Mouse (Mus musculus): ENCODE data around the gene Vmac. TPM values are rescaled to one million over a fixed set of nuclear protein-coding genes. Genes with fewer than 3 reads are reported as not detected.

Vmac gene
- 10 to 100 TPM; 16.3 to 42.8 TPM for polyA plus RNA-seq (2012; fragmentation: generic; extraction: Trizol)

DNA sequence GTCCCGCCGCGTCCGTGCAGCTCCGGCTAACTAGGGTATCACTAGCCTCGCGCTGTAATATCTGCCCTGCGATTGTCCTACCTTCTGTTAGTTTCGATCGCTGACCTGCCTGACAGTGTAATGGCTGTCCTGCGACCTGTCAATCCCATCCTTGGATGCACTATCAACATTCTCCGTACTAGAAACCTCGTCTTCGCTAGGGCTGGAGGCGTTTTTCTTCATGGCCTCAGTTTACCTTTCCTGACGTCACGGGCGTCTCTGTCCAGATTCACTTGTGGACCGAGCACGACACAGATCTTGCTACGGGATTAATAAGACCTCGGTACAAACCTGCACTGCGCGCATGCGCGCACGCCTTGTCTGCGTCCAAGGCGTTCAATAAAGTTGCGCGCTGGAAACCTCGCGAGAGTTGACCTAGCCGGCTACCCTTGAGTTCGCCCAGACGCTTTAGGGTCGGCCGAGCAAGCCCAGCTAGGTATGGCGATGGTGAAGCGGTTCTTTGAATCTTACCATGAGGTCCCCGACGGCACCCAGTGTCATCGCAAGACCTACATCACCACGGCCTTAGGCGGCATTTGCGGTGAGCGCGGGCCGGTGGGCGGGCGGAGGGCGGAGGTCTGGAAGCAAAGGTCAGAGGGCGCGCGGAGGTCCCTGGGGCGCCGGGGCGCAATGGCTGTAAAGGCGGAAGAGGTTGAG lies at the start of gene Vmac, which contains the start of gene Ndufa11:
TSS of gene Vmac (minus strand) at position 660 of the 696 bp plus-strand sequence.
TSS of gene Ndufa11 (plus strand) at position 405 of the 696 bp plus-strand sequence.

DNA sequence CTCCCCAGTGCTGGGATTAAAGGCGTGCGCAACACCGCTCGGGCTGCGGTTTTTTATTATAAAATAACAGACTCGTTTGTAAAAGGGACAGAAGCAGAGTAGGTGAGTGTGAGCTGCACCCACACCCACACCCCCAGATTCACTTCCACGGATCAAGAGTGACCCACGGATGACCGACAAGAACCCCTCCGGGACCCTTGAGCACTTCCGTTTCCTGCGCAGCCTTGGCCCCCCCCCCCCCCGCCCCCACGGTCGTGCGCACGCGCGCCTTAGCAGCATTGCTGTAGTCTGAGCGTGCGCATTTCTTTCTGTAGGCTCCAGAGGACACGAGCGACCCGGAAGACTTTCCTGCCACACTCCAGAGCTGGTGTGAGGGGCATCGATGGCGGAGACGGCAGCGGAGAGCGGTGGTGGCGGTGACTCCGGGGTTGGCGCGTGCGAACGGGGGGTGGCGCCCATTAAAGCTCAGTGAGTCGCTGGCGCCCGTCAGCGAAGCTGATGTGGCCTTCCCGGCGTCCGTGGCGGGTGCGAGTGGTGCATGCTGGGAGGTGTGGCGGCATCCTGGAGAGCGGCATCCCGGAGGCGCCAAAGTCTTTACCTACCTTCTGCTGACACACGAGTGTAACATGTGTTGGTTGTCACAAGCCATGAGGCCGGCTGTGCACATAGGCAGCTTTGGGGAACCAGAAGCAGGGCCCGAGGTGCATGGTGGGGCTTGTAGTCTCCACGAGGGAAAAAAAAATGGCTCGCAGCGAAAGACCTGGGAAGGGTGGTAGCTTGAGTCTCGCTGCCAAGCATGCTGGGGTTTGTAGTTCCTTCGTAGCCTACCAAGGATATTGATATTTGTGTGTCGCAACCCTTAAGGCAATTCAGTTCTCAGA lies 46.9 kb upstream of the Vmac start, which contains the start of gene Dus3l:
TSS of gene Dus3l (plus strand) at position 284 of the 881 bp plus-strand sequence.

DNA sequence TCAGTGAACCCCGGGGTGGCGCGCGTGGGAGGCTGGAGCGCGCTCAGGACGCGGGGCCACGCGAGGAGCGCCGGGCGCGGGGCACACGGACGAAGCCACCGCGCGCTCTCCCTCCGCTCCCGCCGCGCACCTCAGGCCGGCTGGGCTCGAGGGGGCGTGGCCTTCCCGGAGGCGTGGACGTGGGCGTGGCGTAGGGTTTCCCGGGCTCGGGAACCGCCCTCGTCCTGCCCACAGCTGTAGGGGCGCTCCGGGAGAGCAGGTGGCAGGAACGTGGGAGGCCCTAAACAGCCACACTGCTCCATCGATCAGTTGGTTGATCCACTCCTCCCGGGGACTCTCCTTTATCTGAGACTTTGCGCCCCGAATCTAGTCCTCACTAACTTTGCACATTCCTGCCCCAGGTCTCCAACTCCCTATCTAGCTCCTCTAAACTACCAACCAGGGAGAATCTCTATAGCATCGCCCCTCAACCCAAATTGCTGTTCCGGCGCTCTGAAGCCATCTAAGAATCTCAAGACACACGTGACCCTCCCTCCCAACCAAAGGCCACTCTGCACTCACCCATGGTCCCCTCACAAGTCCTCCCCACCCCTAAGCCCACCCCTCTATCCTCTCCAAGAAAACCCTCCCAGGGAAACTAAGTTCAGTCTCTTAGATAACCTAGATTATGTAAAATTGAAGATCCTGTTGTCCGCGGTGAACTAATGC lies 39.7 kb upstream of the Vmac start, which contains the start of gene Nrtn:
TSS of gene Nrtn (minus strand) at position 115 of the 708 bp plus-strand sequence.

DNA sequence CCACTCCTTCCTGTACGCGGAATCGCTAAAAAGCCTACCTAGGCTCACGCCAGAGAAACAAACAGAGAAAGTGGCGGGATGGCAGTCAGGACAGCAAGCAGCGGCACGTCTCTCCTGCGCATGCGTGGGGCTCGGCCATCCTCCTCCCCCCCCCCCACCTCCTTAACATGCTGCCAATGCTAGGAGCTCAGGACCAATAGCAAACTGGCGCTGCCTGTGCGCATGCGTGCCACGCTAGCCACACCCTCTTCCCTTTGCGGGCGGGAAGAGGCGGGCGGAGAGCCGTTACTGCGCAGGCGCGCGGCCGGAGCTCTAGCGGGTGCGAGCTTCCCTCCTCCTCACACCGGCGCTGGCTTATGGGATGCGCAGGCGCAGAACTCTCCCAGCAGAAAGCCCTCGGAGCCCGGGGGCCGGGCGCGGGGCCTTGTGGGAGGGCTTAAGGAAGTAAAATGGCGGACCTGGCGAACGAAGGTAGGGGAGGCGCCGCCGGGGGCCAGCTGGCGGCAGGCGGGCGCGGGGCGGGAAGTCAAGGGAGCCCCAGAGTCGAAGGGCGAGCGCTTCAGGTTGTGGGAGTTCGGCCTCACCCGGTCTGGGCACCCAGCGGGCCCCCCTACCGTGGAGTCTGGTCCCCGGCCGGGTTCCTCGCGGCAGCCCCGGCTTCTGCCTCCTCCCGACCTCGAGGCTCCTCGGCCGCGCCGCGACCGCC lies 44.7 kb downstream of the Vmac start, which contains the start of gene Ranbp3:
TSS of gene Ranbp3 (plus strand) at position 354 of the 706 bp plus-strand sequence.

Other genes starting within 250 kb of the Vmac start
- gene Ptprs, start 241.5 kb downstream of the Vmac start, polyA plus RNA-seq (2012; fragmentation: generic; extraction: Trizol): 100 to 1,000 TPM in 1 of 2 experiments, 10 to 100 TPM in 1; 15.1 to 186 TPM
- not detected for gene Znrf4, start 205.6 kb downstream of the Vmac start, polyA plus RNA-seq (2012; fragmentation: generic; extraction: Trizol)
- gene Gm20219, start 163.6 kb downstream of the Vmac start, polyA plus RNA-seq (2012; fragmentation: generic; extraction: Trizol): 1 to 10 TPM in 1 of 2 experiments, under 1 TPM in 1; 0.05 to 1.4 TPM
- gene Safb2, start 133.4 kb downstream of the Vmac start, polyA plus RNA-seq (2012; fragmentation: generic; extraction: Trizol): 10 to 100 TPM; 19.9 to 50.5 TPM
- 100 to 1,000 TPM in 1 of 2 experiments, 10 to 100 TPM in 1; 24.2 to 103 TPM for gene Safb, start 133.2 kb downstream of the Vmac start, polyA plus RNA-seq (2012; fragmentation: generic; extraction: Trizol)
- gene 2410015M20Rik, start 108.3 kb downstream of the Vmac start, polyA plus RNA-seq (2012; fragmentation: generic; extraction: Trizol): 100 to 1,000 TPM; 433 to 445 TPM
- over 10,000 TPM in 1 of 2 experiments, 1,000 to 10,000 TPM in 1; 5,896 to 10,257 TPM for gene Rpl36, start 104.6 kb downstream of the Vmac start, polyA plus RNA-seq (2012; fragmentation: generic; extraction: Trizol)
- gene Lonp1, start 91.1 kb downstream of the Vmac start, polyA plus RNA-seq (2012; fragmentation: generic; extraction: Trizol): 10 to 100 TPM; 52.4 to 73.9 TPM
- gene Catsperd, start 89.9 kb downstream of the Vmac start, polyA plus RNA-seq (2012; fragmentation: generic; extraction: Trizol): under 1 TPM; 0.02 to 0.30 TPM
- 10 to 100 TPM; 71.2 to 89.9 TPM for gene Ranbp3, start 44.7 kb downstream of the Vmac start, polyA plus RNA-seq (2012; fragmentation: generic; extraction: Trizol)
- 100 to 1,000 TPM; 608 to 937 TPM for gene Ndufa11, start 255 bp downstream of the Vmac start, polyA plus RNA-seq (2012; fragmentation: generic; extraction: Trizol)
- 1 to 10 TPM; 3.2 to 3.9 TPM for gene Nrtn, start 39.5 kb upstream of the Vmac start, polyA plus RNA-seq (2012; fragmentation: generic; extraction: Trizol)
- gene Dus3l, start 46.7 kb upstream of the Vmac start, polyA plus RNA-seq (2012; fragmentation: generic; extraction: Trizol): 10 to 100 TPM; 32.1 to 51.8 TPM
- 1 to 10 TPM in 1 of 2 experiments, under 1 TPM in 1; 0.21 to 1.4 TPM for gene Prr22, start 52.2 kb upstream of the Vmac start, polyA plus RNA-seq (2012; fragmentation: generic; extraction: Trizol)
- 1 to 10 TPM; 2.5 to 5.7 TPM for gene Rfx2, start 113.0 kb upstream of the Vmac start, polyA plus RNA-seq (2012; fragmentation: generic; extraction: Trizol)
- gene Acsbg2, start 156.4 kb upstream of the Vmac start, polyA plus RNA-seq (2012; fragmentation: generic; extraction: Trizol): under 1 TPM; 0.01 to 0.13 TPM
- gene 1700061G19Rik, start 157.5 kb upstream of the Vmac start, polyA plus RNA-seq (2012; fragmentation: generic; extraction: Trizol): under 1 TPM in 1 of 2 experiments, not detected in 1; 0.05 TPM
- 10 to 100 TPM; 34.4 to 56.4 TPM for gene Mllt1, start 217.4 kb upstream of the Vmac start, polyA plus RNA-seq (2012; fragmentation: generic; extraction: Trizol)

Measured in C3H10T1/2 (cell line).